Mouse (Mus musculus) neural tube, embryonic 15.5 days (tissue): ENCODE data around the gene Elp4. TPM values are rescaled to one million over a fixed set of nuclear protein-coding genes. Genes with fewer than 3 reads are reported as not detected.

Source experiments
- ATAC-seq: fragments of 200-750 bp; cut with Nextera tagmentation; 2 replicates; pipeline ENCODE4 v1.8.0; 2017; ENCODE audit warnings: mild to moderate bottlenecking, moderate TSS enrichment, moderate library complexity; ENCODE audit not compliant: low FRiP score
- H3K27ac ChIP-seq: fragments of 300-500 bp; sonication (generic); replicated peaks from 2 replicates; pipeline ENCODE4 v1.5.1; 2015; ENCODE audit warnings: mild to moderate bottlenecking, inconsistent platforms
- H3K27me3 ChIP-seq: fragments of 300-500 bp; sonication (generic); replicated peaks from 2 replicates; pipeline ENCODE4 v1.6.1; 2015; ENCODE audit warnings: inconsistent platforms
- H3K36me3 ChIP-seq: fragments of 300-500 bp; sonication (generic); 2 replicates; pipeline ENCODE4 v1.6.1; 2015; ENCODE audit warnings: inconsistent platforms
- H3K4me1 ChIP-seq: fragments of 300-500 bp; sonication (generic); 2 replicates; pipeline ENCODE4 v1.6.1; 2015; ENCODE audit warnings: inconsistent platforms
- H3K4me2 ChIP-seq: fragments of 300-500 bp; sonication (generic); 2 replicates; pipeline ENCODE4 v1.6.1; 2015; ENCODE audit warnings: inconsistent platforms, mild to moderate bottlenecking, moderate library complexity
- H3K4me3 ChIP-seq: fragments of 300-500 bp; sonication (generic); replicated peaks from 2 replicates; pipeline ENCODE4 v1.5.1; 2015; ENCODE audit warnings: mild to moderate bottlenecking, inconsistent platforms
- H3K9ac ChIP-seq: fragments of 300-500 bp; sonication (generic); replicated peaks from 2 replicates; pipeline ENCODE4 v1.6.1; 2015; ENCODE audit warnings: mild to moderate bottlenecking, inconsistent platforms
- H3K9me3 ChIP-seq: fragments of 300-500 bp; sonication (generic); replicated peaks from 2 replicates; pipeline ENCODE4 v1.6.1; 2016; ENCODE audit warnings: inconsistent platforms
- WGBS: fragments of 180-500 bp; shearing (Covaris S2); methylation state at CpG from one replicate; pipeline ENCODE4 v1.1.7; 2015; ENCODE audit warnings: mixed read lengths; 5-methylcytosine and 5-hydroxymethylcytosine counted together
- polyA plus RNA-seq: library from polyadenylated mRNA; unstranded; fragments of >200 nt; fragmentation: Nextera tagmentation; extraction: Ambion mirVana; gene quantifications from 2 replicates; pipeline ENCODE4 v1.2.1, GENCODE M21; 2015

Gene Elp4
- polyA plus RNA-seq, 1 experiment from 2014 or later, result 38.1 TPM

DNA sequence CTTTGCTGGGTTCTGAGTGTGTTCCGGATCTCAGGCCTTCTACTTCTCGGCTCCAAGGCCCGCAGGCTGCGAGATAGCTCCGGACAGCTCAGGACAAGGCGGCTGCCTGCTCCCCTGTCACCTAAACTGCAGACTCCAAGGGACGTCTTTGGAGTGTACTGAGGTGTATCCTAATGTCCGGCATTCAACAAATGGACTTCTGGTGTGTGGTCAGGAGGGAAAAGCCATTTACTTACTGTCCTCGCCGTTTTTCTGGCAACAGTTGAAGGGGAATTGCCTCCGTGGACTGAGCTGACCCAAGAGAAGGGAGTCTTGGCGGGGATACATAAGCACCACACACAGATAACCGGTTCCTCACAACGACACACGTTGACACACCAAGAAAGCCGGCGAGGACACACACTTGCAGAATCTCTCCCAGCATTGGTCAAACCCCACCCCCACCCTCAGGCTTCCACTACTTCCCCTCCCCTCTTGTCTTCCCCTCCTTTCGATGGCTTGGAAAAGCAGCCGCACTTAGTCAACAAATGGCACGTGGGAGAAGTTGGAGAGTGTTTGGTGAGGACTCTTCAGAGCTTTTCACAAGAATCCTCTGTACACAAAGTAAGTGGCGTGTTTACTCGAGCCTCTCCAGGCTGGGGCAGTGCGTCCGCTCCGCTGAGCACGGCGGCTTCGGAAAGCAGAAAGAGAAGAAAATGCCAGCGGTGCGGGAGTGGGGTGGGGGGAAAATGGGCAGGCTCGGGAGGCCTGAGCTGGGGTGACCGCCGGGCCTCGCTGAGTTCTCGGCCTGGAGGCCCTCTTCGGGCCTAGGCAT is 230.1 kb downstream of the Elp4 start:
- 4% methylated on average over 36 of the region's 36 CpGs for WGBS
- Histone ChIP-seq H3K9me3 (no peaks in the 10 kb centered on the region), H3K36me3 (no peaks in the 10 kb centered on the region), H3K27ac (peak overlapping the region; percentile 52), H3K27me3 (peaks cover 77% of the 10 kb centered on the region), H3K4me2 (peak overlapping the region; percentile 64), H3K4me1 (peaks cover 31% of the 10 kb centered on the region), H3K4me3 (peak overlapping the region; percentile 38), H3K9ac (no peak overlapping the region; the same call in 1 of the 2 replicates)
- ATAC-seq, result 0 out of 2 replicates have a peak, but pooled peaks have one; percentile 3

DNA sequence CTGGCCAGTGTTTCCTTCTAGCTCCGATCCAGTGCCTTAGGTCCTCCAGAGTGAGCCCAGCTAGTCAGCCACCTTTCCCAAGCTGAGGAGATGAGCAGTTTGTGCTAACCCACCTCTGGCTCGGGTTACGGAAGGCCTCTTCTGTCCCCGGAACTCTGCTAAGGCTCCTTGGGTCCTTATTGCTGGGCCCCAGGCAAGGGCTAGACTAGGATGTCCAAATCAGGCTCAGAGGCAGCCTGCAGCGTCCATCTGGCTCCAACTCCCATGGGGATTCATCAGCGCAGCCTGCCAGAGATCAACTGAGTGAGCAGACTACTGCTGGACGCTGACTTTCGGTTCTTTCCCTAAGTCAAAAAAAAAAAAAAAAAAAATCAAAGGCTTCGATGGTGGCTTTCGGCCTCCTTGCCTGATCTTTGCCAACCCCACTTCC is 230.7 kb downstream of the Elp4 start:
- no peaks in the 10 kb centered on the region for H3K9me3 ChIP-seq
- peak overlapping the region; percentile 38; the same call in 1 of the 2 replicates for H3K4me3 ChIP-seq
- WGBS, result 10% methylated on average over 10 of the region's 10 CpGs
- H3K4me1 ChIP-seq, result peaks cover 35% of the 10 kb centered on the region
- H3K9ac ChIP-seq, result no peak overlapping the region
- H3K27me3 ChIP-seq, result peaks cover 77% of the 10 kb centered on the region
- H3K4me2 ChIP-seq, result peak overlapping the region; percentile 64
- no peaks in the 10 kb centered on the region for H3K36me3 ChIP-seq
- peak overlapping the region; percentile 49 for H3K27ac ChIP-seq
- ATAC-seq, result no peak

DNA sequence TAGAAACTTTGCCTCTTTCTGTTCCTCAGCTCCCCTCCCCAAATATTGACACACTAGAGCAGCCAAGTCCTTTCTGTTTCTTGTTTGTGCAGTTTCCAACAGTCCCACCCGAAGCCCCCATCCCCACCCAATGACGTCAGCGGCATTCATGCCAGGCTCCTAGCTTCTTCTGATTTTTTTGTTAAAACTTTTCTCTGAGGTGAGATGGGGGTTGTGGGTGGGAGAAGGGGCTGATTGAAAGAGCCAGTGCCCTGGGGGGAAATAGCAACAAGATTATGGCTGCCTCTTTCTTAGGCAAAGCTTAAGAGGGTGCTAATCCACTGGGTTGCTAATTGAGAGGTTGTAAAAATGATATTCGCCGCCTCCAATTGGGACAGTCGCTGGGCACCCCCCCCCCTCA is 231.3 kb downstream of the Elp4 start:
- Histone ChIP-seq H3K4me1 (peaks cover 37% of the 10 kb centered on the region), H3K4me3 (no peak overlapping the region), H3K4me2 (peak overlapping the region; percentile 64), H3K9me3 (no peaks in the 10 kb centered on the region), H3K27ac (no peak overlapping the region), H3K36me3 (no peaks in the 10 kb centered on the region), H3K9ac (no peak overlapping the region), H3K27me3 (peaks cover 80% of the 10 kb centered on the region)
- no peak for ATAC-seq
- WGBS, result 3% methylated on average over 6 of the region's 6 CpGs

DNA sequence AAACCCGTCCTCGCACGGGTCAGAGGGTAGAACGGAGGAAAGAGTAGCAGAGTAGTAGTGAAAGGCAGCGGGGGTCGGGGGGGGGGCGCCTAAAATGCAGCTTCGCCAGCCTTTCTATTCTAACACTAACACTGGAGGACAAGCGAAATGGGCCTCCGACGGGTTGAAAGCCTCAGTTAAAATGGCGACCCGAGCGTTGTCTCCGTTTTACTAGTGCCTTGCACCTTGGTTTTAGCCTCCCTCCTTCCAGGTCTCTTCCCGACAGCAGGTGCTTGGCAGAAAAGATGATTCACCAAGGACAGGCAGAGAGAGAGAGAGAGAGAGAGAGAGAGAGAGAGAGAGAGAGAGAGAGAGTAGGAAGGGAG is 231.8 kb downstream of the Elp4 start:
- peaks cover 38% of the 10 kb centered on the region for H3K4me1 ChIP-seq
- H3K27ac ChIP-seq, result no peak overlapping the region

DNA sequence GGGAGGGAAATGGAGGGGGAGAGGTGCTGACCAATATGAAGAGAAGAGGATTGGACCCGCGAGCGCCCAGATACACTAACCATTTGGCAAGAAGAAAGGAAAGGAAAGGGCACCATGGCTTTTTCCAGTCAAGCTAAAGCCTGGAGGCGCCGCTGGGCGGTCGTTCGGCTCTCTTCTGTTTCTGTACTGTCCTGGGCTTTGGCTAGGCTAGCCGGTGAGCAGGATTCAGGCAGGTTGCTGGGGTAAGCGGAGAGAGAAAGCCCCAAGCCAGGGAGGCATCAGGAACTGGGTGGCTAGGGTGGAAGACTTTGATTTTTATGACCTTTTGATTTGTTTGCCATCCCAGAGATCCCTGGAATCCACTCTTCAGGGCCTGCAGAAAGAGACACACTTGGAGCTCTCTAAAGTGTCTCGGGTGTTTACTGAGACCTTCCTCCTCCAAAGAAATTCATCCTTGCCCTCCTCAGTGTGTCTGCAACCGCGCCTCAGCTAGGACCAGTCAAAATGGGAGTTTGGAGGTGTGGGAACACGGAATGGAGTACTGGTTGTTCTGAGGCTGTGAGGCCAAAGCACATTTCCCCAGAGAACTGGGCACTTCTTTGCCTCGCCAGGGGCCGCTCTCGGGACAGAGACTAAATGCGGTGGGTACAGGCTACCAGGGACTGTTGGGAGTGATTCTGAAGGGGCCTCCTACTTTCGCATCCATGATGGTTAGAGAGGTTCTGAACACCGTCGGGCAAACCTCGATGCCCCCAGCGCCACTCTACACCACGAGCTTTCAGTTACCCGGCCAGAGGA is 232.4 kb downstream of the Elp4 start:
- Histone ChIP-seq H3K27ac (0 out of 2 replicates have a peak overlapping the region, but pooled peaks have one; percentile 48), H3K4me2 (peak overlapping the region; percentile 64), H3K9me3 (no peaks in the 10 kb centered on the region), H3K4me1 (peaks cover 44% of the 10 kb centered on the region), H3K4me3 (peak overlapping the region; percentile 8; the same call in 1 of the 2 replicates), H3K27me3 (peaks cover 83% of the 10 kb centered on the region), H3K9ac (no peak overlapping the region), H3K36me3 (no peaks in the 10 kb centered on the region)
- no peak for ATAC-seq
- 7% methylated on average over 25 of the region's 25 CpGs for WGBS

More for the DNA sequence above, 231.8 kb downstream of the Elp4 start:
- 2% methylated on average over 16 of the region's 16 CpGs for WGBS
- Histone ChIP-seq H3K9me3 (no peaks in the 10 kb centered on the region), H3K4me2 (peak overlapping the region; percentile 64), H3K36me3 (no peaks in the 10 kb centered on the region), H3K27me3 (peaks cover 82% of the 10 kb centered on the region), H3K9ac (no peak overlapping the region), H3K4me3 (peak overlapping the region; percentile 8; the same call in 1 of the 2 replicates)
- ATAC-seq, result no peak

DNA sequence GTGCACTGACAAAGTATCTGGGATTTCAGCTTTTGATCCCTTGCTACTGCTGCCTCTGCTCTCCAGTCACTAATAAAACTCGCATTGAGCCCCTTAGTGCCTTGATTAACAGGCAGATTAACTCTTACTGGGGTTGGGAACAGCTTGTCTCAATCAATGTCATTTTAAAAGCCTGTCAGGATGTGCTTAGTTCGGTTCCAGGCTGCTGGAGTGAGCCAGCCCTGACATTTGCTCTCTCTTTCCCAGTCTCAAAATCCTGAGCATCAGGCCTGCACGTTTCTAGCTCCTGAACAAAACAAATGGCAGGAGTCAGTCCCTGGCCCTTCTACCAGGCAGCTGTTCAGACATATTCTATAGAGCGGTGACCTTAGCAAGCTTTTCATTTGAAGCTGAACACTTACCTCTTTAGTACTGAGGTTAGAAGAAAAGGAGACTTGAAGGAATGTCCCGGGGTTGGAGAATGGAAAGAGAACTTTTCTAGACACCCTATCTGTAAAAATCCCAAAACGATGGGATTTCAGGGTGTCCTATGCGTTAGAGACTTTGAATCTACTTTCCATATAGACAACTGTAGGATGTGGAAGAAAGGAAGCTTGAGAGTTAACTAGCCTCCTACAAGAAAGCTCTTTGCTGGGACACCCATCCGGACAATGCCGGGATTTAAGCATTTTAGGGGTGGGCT is 233.1 kb downstream of the Elp4 start:
- no peak overlapping the region for H3K27ac ChIP-seq
- peaks cover 44% of the 10 kb centered on the region for H3K4me1 ChIP-seq
- no peak overlapping the region for H3K9ac ChIP-seq
- ATAC-seq, result no peak
- no peaks in the 10 kb centered on the region for H3K9me3 ChIP-seq
- no peak overlapping the region for H3K4me3 ChIP-seq
- H3K4me2 ChIP-seq, result peak overlapping the region; percentile 64
- no peaks in the 10 kb centered on the region for H3K36me3 ChIP-seq
- WGBS, result 15% methylated on average over 9 of the region's 9 CpGs
- H3K27me3 ChIP-seq, result peaks cover 87% of the 10 kb centered on the region

DNA sequence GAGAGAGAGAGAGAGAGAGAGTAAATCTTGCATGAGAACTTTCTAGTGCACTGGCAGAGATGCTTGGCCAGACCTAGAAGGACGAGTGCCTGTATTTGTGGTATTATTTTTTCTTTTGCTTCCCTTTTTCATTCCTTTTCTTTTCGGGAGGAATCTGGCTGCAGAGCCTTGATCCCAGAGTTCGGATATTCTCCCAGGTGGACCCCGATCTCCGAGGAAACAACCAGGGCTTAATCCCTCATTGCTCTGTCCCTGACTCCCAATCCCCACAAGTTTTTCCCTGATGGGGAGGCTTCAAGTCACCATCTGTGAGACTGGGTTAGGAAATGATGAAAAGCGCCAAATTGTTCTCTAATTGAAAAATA is 233.7 kb downstream of the Elp4 start:
- H3K27ac ChIP-seq, result no peak overlapping the region
- no peak overlapping the region for H3K4me3 ChIP-seq
- H3K9me3 ChIP-seq, result no peaks in the 10 kb centered on the region
- peaks cover 39% of the 10 kb centered on the region for H3K4me1 ChIP-seq
- H3K4me2 ChIP-seq, result peak overlapping the region; percentile 9; the same call in 1 of the 2 replicates
- no peak for ATAC-seq
- WGBS, result 20% methylated on average over 6 of the region's 6 CpGs
- H3K27me3 ChIP-seq, result peaks cover 92% of the 10 kb centered on the region
- no peaks in the 10 kb centered on the region for H3K36me3 ChIP-seq
- no peak overlapping the region for H3K9ac ChIP-seq

DNA sequence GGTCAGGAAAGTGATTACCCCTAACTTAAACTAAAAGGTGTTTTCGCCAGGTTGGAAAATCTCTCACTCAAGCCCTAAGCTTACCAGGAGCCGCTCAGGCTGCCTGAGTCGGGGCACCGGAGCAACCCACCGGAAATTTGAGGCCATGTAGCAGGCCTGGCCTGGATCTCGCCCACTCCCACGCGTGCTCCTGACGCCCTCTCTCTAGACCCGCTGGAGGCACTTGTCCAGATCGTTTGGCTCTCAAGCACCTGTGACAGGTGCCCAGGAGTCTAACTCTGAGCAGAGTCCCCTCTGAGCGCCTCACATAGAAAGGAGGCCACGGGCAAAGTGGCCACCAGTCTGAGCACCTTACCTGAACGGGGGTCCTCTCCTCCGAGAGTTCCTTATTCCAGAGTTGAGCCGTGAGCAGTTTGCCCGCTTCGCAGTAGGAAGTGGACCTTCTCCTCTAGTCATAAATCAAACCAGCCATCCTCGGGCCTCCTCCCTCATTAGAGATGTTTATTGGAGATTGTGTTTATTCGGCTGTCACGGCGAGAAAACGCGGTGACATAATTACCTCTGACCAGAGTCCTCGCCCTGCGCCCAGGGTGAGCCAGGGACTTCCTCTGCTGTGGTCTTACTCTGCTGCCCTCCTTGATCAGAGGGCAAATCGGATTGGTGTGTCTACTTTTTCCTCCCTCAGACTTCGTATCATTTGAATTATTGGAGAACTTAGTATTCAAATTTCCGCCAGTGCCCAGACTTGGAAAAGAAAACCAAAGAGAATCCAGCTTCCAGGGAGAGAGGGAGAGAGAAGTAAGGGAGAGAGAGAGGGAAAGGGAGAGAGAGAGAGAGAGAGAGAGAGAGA is 234.3 kb downstream of the Elp4 start:
- H3K9ac ChIP-seq, result no peak overlapping the region
- peaks cover 34% of the 10 kb centered on the region for H3K4me1 ChIP-seq
- peaks cover 98% of the 10 kb centered on the region for H3K27me3 ChIP-seq
- H3K27ac ChIP-seq, result no peak overlapping the region
- peak overlapping the region; percentile 27 for H3K4me3 ChIP-seq
- H3K4me2 ChIP-seq, result peak overlapping the region; percentile 47
- 6% methylated on average over 29 of the region's 29 CpGs for WGBS
- H3K9me3 ChIP-seq, result no peaks in the 10 kb centered on the region
- ATAC-seq, result no peak
- no peaks in the 10 kb centered on the region for H3K36me3 ChIP-seq

DNA sequence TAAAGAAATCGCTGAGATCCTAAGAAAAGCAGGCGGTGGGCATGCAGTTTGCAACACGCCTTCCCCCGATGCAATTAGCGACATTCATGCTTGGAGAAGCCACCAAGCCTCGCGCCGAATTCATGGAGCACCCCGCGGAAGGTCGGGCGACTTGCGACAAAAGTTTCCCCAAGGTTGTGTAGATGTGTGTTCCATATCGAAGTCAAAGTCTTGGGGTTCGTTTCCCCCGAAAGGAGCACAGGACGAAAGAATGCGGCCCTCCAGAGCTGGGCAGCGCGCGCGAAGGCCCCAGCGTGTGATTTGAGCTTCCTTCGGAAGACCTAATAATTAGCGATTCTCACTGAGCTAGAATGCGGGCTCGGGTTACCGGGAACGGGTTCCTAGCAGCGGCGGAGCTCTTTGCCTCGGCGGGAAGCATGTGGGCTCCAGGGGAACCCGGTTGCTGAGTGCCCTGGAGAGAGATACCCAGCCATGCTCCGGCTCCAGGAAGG is 234.9 kb downstream of the Elp4 start:
- ATAC-seq, result no peak
- Histone ChIP-seq H3K9ac (0 out of 2 replicates have a peak overlapping the region, but pooled peaks have one; percentile 8), H3K4me1 (peaks cover 27% of the 10 kb centered on the region), H3K4me2 (peak overlapping the region; percentile 47), H3K27ac (no peak overlapping the region), H3K36me3 (no peaks in the 10 kb centered on the region), H3K27me3 (peaks cover 99% of the 10 kb centered on the region), H3K4me3 (peak overlapping the region; percentile 27), H3K9me3 (no peaks in the 10 kb centered on the region)
- 1% methylated on average over 35 of the region's 35 CpGs for WGBS

DNA sequence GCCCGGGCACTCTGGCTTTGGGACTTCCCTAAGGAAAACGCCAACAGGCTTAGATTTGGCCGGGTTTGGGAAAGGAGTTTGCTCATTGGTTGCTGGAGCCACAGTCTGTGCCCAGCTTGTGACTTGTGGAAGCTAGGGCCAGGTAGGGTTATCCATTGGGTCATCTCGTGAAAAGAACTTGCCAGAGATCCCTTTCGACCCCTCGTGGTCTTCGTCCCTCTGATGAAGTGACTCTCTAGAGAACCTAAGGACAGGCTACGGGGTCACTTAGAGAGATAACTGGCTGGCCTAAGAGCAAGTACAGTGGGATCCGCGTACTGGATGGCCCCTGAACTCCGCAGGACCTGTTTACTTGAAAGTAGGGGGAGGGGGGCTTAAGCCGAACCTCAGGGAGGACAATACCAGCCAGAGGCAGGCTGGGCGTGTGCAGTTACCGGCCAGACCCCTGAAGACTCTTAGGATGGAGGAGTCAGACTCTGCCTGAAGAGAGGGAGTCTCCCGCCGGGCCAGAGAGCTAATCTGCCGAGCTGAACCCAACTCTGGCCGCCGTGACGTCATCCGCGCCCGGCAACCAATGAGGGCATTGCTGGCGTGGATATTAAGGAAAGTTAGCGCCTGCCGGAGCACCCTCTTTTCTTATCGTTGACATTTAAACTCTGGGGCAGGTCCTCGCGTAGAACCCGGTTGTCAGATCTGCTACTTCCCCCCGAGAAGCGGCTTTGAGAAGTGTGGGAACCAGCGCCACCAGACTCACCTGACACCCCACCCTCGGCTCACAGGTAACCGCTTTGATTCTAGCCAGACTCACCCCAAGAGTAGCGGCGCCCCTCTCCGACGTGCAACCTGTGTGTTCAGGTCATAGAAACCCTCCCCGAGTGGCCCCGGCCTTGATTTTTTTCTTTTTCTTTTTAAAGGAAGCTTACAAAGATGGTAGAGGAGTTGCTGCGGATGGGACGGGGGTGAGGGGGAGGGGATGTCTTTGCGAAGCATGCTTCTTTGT is 235.8 kb downstream of the Elp4 start, which contains the start of gene Pax6:
Gene Pax6 (plus strand): TSS at position 630 of the 1,000 bp plus-strand sequence.
- WGBS, result under 1% methylated on average over 44 of the region's 44 CpGs
- Histone ChIP-seq H3K9me3 (no peaks in the 10 kb centered on the region), H3K27me3 (peaks cover 99% of the 10 kb centered on the region), H3K4me3 (peak within 1 kb of the TSS; percentile 27), H3K27ac (no peak within 1 kb of the TSS), H3K36me3 (no peaks in the 10 kb centered on the region), H3K9ac (peak within 1 kb of the TSS; percentile 8; the same call in 1 of the 2 replicates), H3K4me1 (peaks cover 19% of the 10 kb centered on the region), H3K4me2 (peak within 1 kb of the TSS; percentile 47)
- no peak; the same call in 1 of the 2 replicates for ATAC-seq
